Mouse (Mus musculus) kidney, adult 2 months (tissue): ENCODE measurements around the gene Sbf2.

Experiments used
- CTCF ChIP-seq: fragments of 200-500 bp; conservative IDR thresholded peaks from 2 replicates; pipeline ENCODE4 v1.5.1; 2011; ENCODE audit warnings: low read depth, mild to moderate bottlenecking, control low read depth, low read length, moderate library complexity, mixed read lengths; ENCODE audit not compliant: insufficient read depth, insufficient read length
- POLR2A ChIP-seq: fragments of 200-500 bp; IDR thresholded peaks from one replicate; pipeline ENCODE4 v1.6.1; 2011; ENCODE audit warnings: low read depth, low read length, control low read depth

- TF ChIP-seq CTCF = no peak
- no peak for TF ChIP-seq POLR2A
These were observed 255.3 kb downstream of the Sbf2 start for GRCm38 (mm10) chr7:110359391-110359790.
